Mouse (Mus musculus): ENCODE measurements around the gene Scd2.

DNA sequence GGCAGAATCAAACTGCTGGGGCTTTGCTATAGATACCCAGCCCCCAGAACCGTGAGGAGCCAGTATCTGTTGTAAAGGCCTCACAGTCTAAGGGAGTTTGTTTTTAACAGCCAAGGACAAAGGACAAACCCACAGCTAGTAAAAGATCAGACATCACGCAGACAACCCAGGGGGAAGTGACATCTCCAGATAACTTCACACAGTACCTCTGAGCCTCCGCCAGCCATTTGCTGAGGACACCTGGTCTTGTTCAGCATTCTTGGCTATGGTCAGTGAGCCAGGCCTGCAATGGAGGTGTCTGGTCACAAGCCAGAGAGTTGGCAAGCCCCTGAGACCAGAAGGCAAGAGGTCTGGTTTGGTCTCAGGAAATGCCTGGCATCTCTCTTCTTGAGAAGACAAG is 991 bp upstream of the Scd2 start:
- TF ChIP-seq CHD2 (IDR thresholded peaks at IDR 0.05; ENCODE audit: low read length) = peak; percentile 36; the same call in 1 of the 2 replicates
- TF ChIP-seq SMC3 (IDR thresholded peaks at IDR 0.05; ENCODE audit: low read depth, low read length) = 0 out of 2 replicates have a peak, but pooled peaks have one; percentile 6
- peak; percentile 76 to 83 for TF ChIP-seq EP300 (IDR thresholded peaks at IDR 0.05; ENCODE audit: low read depth in 1 of 2, low read length in 2 of 2)
- TF ChIP-seq USF1 (IDR thresholded peaks at IDR 0.05; ENCODE audit: low read depth, low read length) = no peak
- peak; percentile 92 for TF ChIP-seq TBP (IDR thresholded peaks at IDR 0.05; ENCODE audit: low read depth, low read length)
- TF ChIP-seq CTCF (IDR thresholded peaks at IDR 0.05 in 2 of 3, conservative IDR thresholded peaks at IDR 0.05 in 1 of 3; ENCODE audit: control insufficient read depth in 1 of 3, insufficient read depth in 1 of 3, low read depth in 2 of 3, low read length in 3 of 3, poor library complexity in 1 of 3, severe bottlenecking in 1 of 3) = no peak
- TF ChIP-seq MAZ (IDR thresholded peaks at IDR 0.05; ENCODE audit: low read depth, low read length) = peak; percentile 80; the same call in 1 of the 2 replicates
- TF ChIP-seq ETS1 (IDR thresholded peaks at IDR 0.05; ENCODE audit: low read depth, low read length) = peak; percentile 92
- TF ChIP-seq POLR2A (IDR thresholded peaks at IDR 0.05; ENCODE audit: control insufficient read depth in 1 of 2, insufficient read depth in 1 of 2, low read depth in 1 of 2, low read length in 2 of 2, poor library complexity in 1 of 2) = peak in 1 of 2 experiments; percentile 62; a peak in 2 of 4 replicates
- TF ChIP-seq NRF1 (IDR thresholded peaks at IDR 0.05; ENCODE audit: insufficient read depth, low read depth, low read length, poor library complexity, severe bottlenecking) = no peak
- no peak for TF ChIP-seq E2F4 (IDR thresholded peaks at IDR 0.05; ENCODE audit: borderline replicate concordance, low read depth, low read length)
- 0 out of 2 replicates have a peak, but pooled peaks have one; percentile 24 for TF ChIP-seq CHD1 (IDR thresholded peaks at IDR 0.05; ENCODE audit: low read depth, low read length)
- peak; percentile 69 for TF ChIP-seq MAX (IDR thresholded peaks at IDR 0.05; ENCODE audit: low read length)

Data from MEL (cell line).